Mouse (Mus musculus): ENCODE results near the gene Hsd3b2. TPM values are rescaled to one million over a fixed set of nuclear protein-coding genes. Genes with fewer than 3 reads are reported as not detected.

The Hsd3b2 gene
- polyA plus RNA-seq, 1 experiment from 2014 or later = not detected

DNA sequence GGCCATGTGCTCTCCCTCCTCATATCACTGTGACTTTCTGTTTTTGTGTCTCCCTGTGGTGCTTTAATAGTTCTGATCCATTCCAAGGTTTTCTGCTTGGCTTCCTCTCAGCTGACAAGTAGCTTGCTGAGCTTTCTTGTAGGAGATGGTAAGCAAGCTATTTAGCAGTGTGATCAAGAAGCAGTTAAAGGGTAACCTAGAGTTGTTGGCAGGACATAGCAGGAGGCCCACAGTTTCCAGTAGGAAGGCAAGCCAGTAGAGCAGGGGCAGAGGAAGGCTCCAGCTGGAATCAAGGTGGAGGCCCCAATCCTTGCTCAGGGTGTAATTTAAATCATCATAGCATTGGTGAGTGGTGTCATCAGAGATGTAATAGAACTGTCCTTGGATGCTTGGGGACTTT, 43.6 kb downstream of the Hsd3b2 start:
- no peak overlapping the region for H3K27ac ChIP-seq
- no peak overlapping the region for H3K4me2 ChIP-seq (replicated peaks)
- no peaks in the 10 kb centered on the region for H3K9me3 ChIP-seq (ENCODE audit: control insufficient read depth, low read length)
- no peaks in the 10 kb centered on the region for H3K36me3 ChIP-seq (replicated peaks; ENCODE audit: control insufficient read depth, insufficient read depth)
- no peak overlapping the region for H3K4me3 ChIP-seq (replicated peaks; ENCODE audit: low read length)
- no peak for DNase-seq (ENCODE audit: low spot score)
- ATAC-seq (ENCODE audit: low FRiP score) = no peak
- no peaks in the 10 kb centered on the region for H3K4me1 ChIP-seq (replicated peaks; ENCODE audit: control insufficient read depth, insufficient read depth, low read length)
- H3K27me3 ChIP-seq (ENCODE audit: control insufficient read depth, insufficient read depth, low read length) = no peaks in the 10 kb centered on the region
- no peak overlapping the region for H3K9ac ChIP-seq

Other genes with a start within 250 kb of the Hsd3b2 start
- gene Hsd3b4, start 214.0 kb downstream of the Hsd3b2 start, polyA plus RNA-seq (2014; fragmentation: Nextera tagmentation; extraction: Ambion mirVana) = not detected in 2 replicates
- 0.23 TPM in 1 of 2 replicates, not detected in the other for gene Gm10681, start 135.7 kb downstream of the Hsd3b2 start, polyA plus RNA-seq (2014; fragmentation: Nextera tagmentation; extraction: Ambion mirVana)
- not detected in 2 replicates for gene Hsd3b5, start 94.3 kb downstream of the Hsd3b2 start, polyA plus RNA-seq (2014; fragmentation: Nextera tagmentation; extraction: Ambion mirVana)
- gene Hsd3b3, start 38.6 kb upstream of the Hsd3b2 start, polyA plus RNA-seq (2014; fragmentation: Nextera tagmentation; extraction: Ambion mirVana) = 0.18 and 0.25 TPM in 2 replicates
- gene Hsd3b6, start 89.9 kb upstream of the Hsd3b2 start, polyA plus RNA-seq (2014; fragmentation: Nextera tagmentation; extraction: Ambion mirVana) = 0.48 and 1.2 TPM in 2 replicates
- gene Hsd3b1, start 135.3 kb upstream of the Hsd3b2 start, polyA plus RNA-seq (2014; fragmentation: Nextera tagmentation; extraction: Ambion mirVana) = not detected in 2 replicates
- gene Hao2, start 168.7 kb upstream of the Hsd3b2 start, polyA plus RNA-seq (2014; fragmentation: Nextera tagmentation; extraction: Ambion mirVana) = not detected in 2 replicates

Measured in hindbrain, embryonic 14.5 days (tissue).